Mouse (Mus musculus) embryo, embryonic 10.5 days (tissue): ENCODE measurements at regions not wholly inside any gene's neighbourhood (a gene's known extent, or its start where the extent isn't known, plus 50 kb on each side); places are given as distances from the start of the nearest gene placed in this dataset.
A peak's percentile ranks its signal among the peaks of the same experiment; 100 is the strongest.
"Not testable (repeated sequence)": the region's sequence is repeated elsewhere in the genome, so short reads cannot be mapped to it uniquely, and the experiment has no call there.

Experiments
- DNase-seq: peaks from one replicate; pipeline ENCODE4 v3.0.0-alpha.2; 2015; ENCODE audit warnings: low spot score

DNA sequence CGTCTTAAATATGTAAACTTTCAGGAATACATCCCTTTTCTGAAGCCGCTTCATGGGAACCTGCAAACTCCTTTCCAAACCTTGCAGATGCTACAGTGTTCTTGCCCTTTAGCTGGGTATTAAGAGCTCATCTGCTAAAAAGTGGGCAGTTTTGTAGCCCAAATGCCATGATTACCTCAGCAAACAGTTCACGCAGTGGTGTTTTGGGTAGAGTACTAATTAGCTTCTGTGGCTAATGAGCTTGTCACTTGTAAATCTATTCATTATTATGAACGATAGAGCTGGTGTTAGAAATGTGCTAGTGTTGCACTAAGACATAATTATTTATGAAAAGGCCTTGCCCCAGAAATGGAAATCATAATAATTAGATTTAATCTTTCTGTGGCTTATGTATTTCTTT is 506.1 kb upstream of the Ccng1 start:
- DNase-seq: no peak

DNA sequence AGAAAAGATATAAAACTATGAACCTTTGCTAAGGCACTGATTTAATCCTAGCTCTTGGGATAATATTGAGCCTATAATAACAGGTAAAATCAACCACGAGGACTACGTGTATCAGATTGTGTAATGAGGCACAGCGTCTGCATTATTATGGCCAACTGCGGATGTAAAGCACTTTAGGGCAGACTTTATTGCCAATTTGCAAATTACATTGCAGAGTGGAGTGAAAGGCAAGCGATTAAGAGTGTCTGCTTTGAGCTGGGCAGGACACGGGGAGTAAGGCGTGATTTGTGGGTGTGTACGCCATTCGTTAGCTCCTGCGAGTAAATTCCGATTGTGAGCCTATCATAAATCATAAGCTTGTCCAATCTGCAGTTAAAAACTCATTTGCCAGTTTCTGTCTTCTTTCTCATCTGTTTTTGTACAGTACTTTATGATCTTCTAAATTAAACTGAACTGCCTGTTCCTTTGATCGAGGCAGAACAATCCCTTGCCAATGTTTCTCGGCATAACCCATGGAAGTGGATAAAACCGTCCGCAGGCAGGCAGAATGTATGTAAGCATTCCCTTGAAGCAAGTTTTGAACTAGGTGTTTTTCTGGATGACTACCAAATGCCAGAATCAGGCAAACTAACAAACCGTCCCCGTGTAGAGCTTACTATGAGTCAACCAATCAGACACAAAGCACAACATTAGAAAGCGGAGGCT is 505.0 kb upstream of the Ccng1 start:
- no peak for DNase-seq

DNA sequence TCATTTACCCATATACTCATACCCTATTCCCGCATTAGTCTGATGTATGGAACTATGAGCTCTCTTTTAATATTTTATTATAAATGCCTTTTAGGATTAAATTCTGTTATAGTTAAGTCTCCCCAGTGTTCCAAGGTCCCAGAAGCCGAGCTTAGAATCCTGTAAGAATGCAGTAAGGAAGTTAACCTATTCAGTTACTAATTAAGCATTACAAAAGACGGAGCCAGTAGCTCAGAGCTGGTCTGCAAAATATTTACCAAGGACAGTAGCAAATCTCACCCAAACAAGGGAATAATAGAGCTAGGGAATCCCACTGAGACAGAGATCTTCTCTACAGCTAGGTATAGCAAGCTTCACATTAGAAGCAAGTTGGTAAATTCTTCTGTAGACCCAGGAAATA is 459.4 kb upstream of the Ccng1 start:
- not testable (repeated sequence) for DNase-seq

DNA sequence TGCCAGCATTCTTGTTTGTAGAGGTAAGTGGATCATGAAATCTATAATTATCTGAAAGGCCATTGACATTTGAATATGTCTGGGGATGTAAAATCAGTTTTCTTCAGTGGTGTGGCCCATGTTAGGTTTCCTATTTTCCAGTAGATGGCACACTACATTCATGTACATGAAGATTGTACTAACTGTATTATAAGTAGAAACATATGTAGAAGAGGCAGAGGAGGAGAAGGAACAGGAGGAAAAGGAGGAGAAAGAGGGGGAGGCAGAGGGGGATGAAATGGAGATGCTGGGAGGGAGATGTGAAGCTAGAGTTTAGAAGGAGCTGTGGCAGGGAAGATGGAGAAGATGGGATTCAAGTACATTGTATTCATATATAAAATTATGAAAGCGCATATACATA is 447.1 kb upstream of the Ccng1 start:
- DNase-seq: peak; percentile 9

DNA sequence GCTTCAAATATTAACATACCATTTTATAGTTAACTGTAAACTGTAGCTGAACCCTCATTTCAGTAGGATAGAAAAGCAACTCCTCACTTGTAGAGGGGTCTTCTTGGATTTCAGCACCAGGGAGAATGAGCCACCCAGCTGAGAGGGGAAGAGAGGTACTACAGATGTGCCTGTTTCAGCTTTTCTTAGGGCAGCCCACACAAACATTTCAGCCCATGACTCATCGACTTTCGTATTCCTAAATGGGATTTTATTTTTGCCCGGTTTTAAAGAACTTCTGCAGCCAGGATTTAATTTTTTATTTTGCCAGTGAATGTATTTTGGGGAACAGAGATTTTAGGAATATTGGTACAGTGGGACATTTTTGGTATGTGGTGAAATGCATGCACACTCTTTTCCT is 438.9 kb upstream of the Ccng1 start:
- no peak for DNase-seq

DNA sequence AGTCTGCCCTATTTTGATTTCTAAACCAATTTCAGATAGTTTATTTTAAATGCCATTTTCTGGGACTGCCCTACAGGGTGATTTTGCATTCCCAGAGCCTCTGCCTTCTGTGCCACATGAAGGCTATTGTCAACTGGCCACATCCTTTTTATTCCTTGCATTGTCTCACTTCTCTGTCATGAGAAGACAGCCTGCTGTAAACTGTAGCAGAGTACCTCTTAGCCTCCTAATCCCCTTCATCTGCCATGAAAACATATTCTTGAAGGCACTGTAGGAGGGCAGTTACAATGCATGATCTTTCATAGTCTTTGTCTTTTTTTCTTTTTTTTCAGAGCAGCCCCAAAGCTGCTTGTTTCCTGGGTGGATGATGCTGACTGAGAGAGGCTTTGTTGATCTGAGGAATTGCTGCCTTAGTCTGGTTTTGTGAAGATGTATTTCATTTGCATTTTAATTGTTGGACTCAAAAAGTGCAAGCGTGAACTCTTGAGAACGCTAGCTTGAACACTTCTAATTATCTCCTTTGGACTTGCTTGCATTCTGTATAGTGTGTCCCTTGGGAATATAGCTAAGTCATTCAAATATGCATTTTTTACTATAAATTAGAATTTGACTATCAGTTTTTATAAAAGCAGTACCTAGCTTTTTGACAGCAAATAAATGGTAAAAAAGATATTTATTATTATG is 405.5 kb upstream of the Ccng1 start:
- peak; percentile 35 for DNase-seq

DNA sequence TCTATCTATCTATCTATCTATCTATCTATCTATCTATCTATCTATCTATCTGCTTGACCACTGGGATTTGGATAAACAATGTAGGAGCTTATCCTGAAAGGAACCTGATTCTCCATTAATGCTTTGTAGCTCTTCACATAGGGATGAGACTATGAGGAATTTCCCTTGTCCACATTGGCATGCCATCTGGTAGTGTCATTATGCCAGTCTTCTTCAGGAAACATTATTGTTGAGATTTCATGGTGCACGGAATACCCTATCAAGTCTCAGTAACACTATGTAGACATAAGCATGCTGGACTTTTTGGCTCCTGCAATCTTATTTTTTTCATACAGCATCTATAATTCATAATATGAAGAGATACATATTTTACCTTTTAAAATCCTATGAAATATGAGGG is 404.8 kb upstream of the Ccng1 start:
- no peak for DNase-seq

DNA sequence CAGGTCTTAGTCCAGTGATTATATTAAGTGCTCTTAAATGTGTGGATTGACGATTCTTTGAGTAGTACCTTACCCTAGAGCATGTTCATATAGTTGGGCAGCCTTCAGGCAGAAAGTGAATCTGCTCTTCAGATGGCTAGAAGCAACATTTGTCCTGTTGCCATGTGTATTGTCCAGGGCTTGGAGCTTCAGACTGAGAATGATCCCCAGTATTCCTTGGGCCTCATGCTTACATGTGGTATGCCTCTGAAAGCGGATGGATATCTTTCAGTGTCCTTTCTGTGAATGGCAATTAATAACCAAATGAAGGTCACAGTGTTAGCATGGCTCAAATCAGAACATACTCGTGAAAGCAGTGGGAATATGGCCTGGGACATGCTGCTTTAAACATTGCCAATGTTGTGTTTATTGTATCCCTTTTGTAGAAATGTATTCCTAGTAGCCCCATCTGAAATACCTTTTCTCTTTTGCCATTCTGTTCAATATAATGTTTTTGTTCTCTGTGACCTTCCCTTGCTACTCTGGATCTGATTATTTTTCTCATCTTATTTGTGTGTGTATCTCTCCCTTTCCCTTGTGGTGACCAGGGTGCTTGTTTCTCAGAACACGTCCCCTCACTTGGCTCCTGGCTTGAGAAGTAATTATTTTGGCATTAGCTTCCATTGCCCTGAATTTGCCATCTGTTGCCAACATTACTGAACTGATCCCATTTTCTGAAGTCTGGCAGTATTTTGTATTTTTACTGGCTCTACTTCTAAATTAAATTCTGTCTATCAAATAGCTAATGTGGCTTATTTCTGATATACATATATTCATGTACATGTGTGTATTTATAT is 403.9 kb upstream of the Ccng1 start:
- no peak for DNase-seq

DNA sequence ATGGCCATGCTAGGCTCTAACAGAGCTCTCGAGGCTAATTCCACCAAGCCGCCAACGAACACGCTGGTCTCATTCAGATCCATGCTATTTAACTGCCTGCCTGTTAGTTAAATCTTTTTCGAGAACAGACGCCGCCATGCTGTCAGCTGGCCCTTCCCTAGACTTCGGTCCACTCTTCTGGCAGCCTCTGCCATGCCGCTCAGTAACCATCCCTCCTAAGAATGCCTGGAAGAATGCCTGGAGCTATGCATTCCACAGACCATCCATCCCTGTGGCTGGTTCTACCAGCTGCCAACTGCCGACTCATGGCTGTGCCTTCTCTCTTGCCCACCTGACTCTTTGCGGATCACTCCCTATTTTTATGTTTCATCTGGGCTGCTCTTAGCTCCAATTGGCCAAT is 402.2 kb upstream of the Ccng1 start:
- no peak for DNase-seq
